Mouse (Mus musculus): ENCODE results near the gene Kdm4a.

GRCm38 (mm10) chr4:118156559-118156958 is 23.3 kb downstream of the Kdm4a start:
- TF ChIP-seq USF1 (IDR thresholded peaks at IDR 0.05; ENCODE audit: low read depth) (no peak), MYOG (IDR thresholded peaks at IDR 0.05; ENCODE audit: control insufficient read depth in 1 of 3, insufficient read depth in 1 of 3, insufficient read length in 2 of 3, low read depth in 2 of 3) (no peak)

All from myocyte (in vitro differentiated cells).